Mouse (Mus musculus): ENCODE measurements at regions not wholly inside any gene's neighbourhood (a gene's known extent, or its start where the extent isn't known, plus 50 kb on each side); places are given as distances from the start of the nearest gene placed in this dataset.

- H3K27ac ChIP-seq (ENCODE audit: low read depth, low read length): no peak overlapping the region
- no peak overlapping the region for H3K9ac ChIP-seq (replicated peaks; ENCODE audit: low read depth, low read length)
- no peak overlapping the region for H3K4me3 ChIP-seq (ENCODE audit: low read depth, low read length)
- no peak overlapping the region for H3K4me2 ChIP-seq (ENCODE audit: low read depth, low read length)
- no peaks in the 10 kb centered on the region for H3K36me3 ChIP-seq (ENCODE audit: control insufficient read depth, insufficient read depth, low read length)
- no peaks in the 10 kb centered on the region for H3K27me3 ChIP-seq (ENCODE audit: control insufficient read depth, insufficient read depth, low read length)
- no peaks in the 10 kb centered on the region for H3K4me1 ChIP-seq (ENCODE audit: control insufficient read depth, insufficient read depth, low read length)
- 78% methylated on average over 2 of the region's 2 CpGs for WGBS
- no peaks in the 10 kb centered on the region for H3K9me3 ChIP-seq (ENCODE audit: control insufficient read depth, low read length)
- no peak for ATAC-seq (ENCODE audit: low read depth)
Observed at GRCm38 (mm10) chr8:30982814-30983213, 2445.7 kb upstream of the 5930422O12Rik start.

GRCm38 (mm10) chr8:30988051-30988450, 2440.5 kb upstream of the 5930422O12Rik start:
- Histone ChIP-seq H3K27ac (ENCODE audit: low read depth, low read length) (no peak overlapping the region), H3K36me3 (ENCODE audit: control insufficient read depth, insufficient read depth, low read length) (no peaks in the 10 kb centered on the region), H3K9ac (replicated peaks; ENCODE audit: low read depth, low read length) (no peak overlapping the region), H3K4me2 (ENCODE audit: low read depth, low read length) (no peak overlapping the region), H3K9me3 (ENCODE audit: control insufficient read depth, low read length) (no peaks in the 10 kb centered on the region), H3K27me3 (ENCODE audit: control insufficient read depth, insufficient read depth, low read length) (no peaks in the 10 kb centered on the region), H3K4me3 (ENCODE audit: low read depth, low read length) (no peak overlapping the region), H3K4me1 (ENCODE audit: control insufficient read depth, insufficient read depth, low read length) (no peaks in the 10 kb centered on the region)
- 80% methylated on average over 5 of the region's 5 CpGs for WGBS
- no peak for ATAC-seq (ENCODE audit: low read depth)

DNA sequence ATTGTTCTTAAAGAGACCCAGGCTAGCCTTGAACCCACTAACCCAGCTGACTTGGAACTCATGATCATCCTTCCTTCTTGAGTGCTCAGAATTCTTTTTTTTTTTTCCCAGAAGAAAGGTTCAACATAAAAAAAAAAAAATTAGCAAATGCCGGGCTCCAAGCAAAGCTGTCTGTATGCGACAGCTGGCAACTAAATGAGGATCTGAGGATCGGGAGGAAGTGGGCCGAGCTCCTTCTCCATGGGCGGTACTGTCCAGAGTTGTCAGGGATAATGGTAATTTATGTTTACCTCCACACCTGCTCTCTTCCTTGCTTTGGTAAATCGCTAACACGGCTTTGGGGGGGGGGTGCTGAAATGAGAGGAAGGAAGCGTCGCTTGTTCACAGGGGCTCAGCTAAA, 2429.9 kb upstream of the 5930422O12Rik start:
- Histone ChIP-seq H3K9ac (replicated peaks; ENCODE audit: low read depth, low read length) (no peak overlapping the region), H3K4me2 (ENCODE audit: low read depth, low read length) (no peak overlapping the region), H3K4me3 (ENCODE audit: low read depth, low read length) (no peak overlapping the region), H3K27me3 (ENCODE audit: control insufficient read depth, insufficient read depth, low read length) (no peaks in the 10 kb centered on the region), H3K4me1 (ENCODE audit: control insufficient read depth, insufficient read depth, low read length) (no peaks in the 10 kb centered on the region), H3K9me3 (ENCODE audit: control insufficient read depth, low read length) (no peaks in the 10 kb centered on the region), H3K36me3 (ENCODE audit: control insufficient read depth, insufficient read depth, low read length) (no peaks in the 10 kb centered on the region), H3K27ac (ENCODE audit: low read depth, low read length) (no peak overlapping the region)
- 52% methylated on average over 9 of the region's 9 CpGs for WGBS
- ATAC-seq (ENCODE audit: low read depth): no peak

GRCm38 (mm10) chr8:31000120-31000519, 2428.4 kb upstream of the 5930422O12Rik start:
- Histone ChIP-seq H3K27me3 (ENCODE audit: control insufficient read depth, insufficient read depth, low read length) (no peaks in the 10 kb centered on the region), H3K4me1 (ENCODE audit: control insufficient read depth, insufficient read depth, low read length) (no peaks in the 10 kb centered on the region), H3K4me3 (ENCODE audit: low read depth, low read length) (no peak overlapping the region), H3K27ac (ENCODE audit: low read depth, low read length) (no peak overlapping the region), H3K4me2 (ENCODE audit: low read depth, low read length) (no peak overlapping the region), H3K9me3 (ENCODE audit: control insufficient read depth, low read length) (no peaks in the 10 kb centered on the region), H3K36me3 (ENCODE audit: control insufficient read depth, insufficient read depth, low read length) (no peaks in the 10 kb centered on the region), H3K9ac (replicated peaks; ENCODE audit: low read depth, low read length) (no peak overlapping the region)
- no peak for ATAC-seq (ENCODE audit: low read depth)
- WGBS: 88% methylated on average over 6 of the region's 6 CpGs

- no peaks in the 10 kb centered on the region for H3K36me3 ChIP-seq (ENCODE audit: control insufficient read depth, insufficient read depth, low read length)
- WGBS: 40% methylated on average over 5 of the region's 5 CpGs
- no peak overlapping the region for H3K27ac ChIP-seq (ENCODE audit: low read depth, low read length)
- H3K4me3 ChIP-seq (ENCODE audit: low read depth, low read length): no peak overlapping the region
- H3K4me2 ChIP-seq (ENCODE audit: low read depth, low read length): no peak overlapping the region
- no peak for ATAC-seq (ENCODE audit: low read depth)
- no peaks in the 10 kb centered on the region for H3K4me1 ChIP-seq (ENCODE audit: control insufficient read depth, insufficient read depth, low read length)
- no peaks in the 10 kb centered on the region for H3K9me3 ChIP-seq (ENCODE audit: control insufficient read depth, low read length)
- H3K27me3 ChIP-seq (ENCODE audit: control insufficient read depth, insufficient read depth, low read length): no peaks in the 10 kb centered on the region
- no peak overlapping the region for H3K9ac ChIP-seq (replicated peaks; ENCODE audit: low read depth, low read length)
Observed at GRCm38 (mm10) chr8:31001980-31002730, 2426.4 kb upstream of the 5930422O12Rik start.

GRCm38 (mm10) chr8:31008309-31008708, 2420.2 kb upstream of the 5930422O12Rik start:
- no peak overlapping the region for H3K9ac ChIP-seq (replicated peaks; ENCODE audit: low read depth, low read length)
- 64% methylated on average over 8 of the region's 8 CpGs for WGBS
- H3K36me3 ChIP-seq (ENCODE audit: control insufficient read depth, insufficient read depth, low read length): no peaks in the 10 kb centered on the region
- no peak overlapping the region for H3K27ac ChIP-seq (ENCODE audit: low read depth, low read length)
- no peaks in the 10 kb centered on the region for H3K9me3 ChIP-seq (ENCODE audit: control insufficient read depth, low read length)
- no peak for ATAC-seq (ENCODE audit: low read depth)
- H3K27me3 ChIP-seq (ENCODE audit: control insufficient read depth, insufficient read depth, low read length): no peaks in the 10 kb centered on the region
- no peaks in the 10 kb centered on the region for H3K4me1 ChIP-seq (ENCODE audit: control insufficient read depth, insufficient read depth, low read length)
- H3K4me3 ChIP-seq (ENCODE audit: low read depth, low read length): no peak overlapping the region
- H3K4me2 ChIP-seq (ENCODE audit: low read depth, low read length): no peak overlapping the region

DNA sequence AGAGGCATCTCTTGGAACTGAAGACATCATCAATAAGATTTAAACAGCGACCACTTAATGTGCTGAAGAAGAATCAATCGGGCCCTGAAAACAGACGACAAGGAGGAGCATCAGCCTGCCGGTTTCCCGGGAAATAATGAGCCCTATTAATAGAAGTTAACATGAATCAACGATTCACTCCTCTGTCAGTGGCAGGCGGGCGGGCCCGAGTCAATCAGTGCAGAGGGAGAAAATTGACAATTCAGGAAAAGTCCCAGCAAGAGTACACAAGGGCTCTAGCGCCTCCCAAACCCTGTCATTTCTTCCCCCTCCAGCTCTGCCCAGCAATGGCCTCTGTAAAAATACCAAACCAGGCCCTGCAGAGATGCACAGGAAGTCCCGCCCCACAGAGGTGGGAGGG, 2416.4 kb upstream of the 5930422O12Rik start:
- Histone ChIP-seq H3K36me3 (ENCODE audit: control insufficient read depth, insufficient read depth, low read length) (no peaks in the 10 kb centered on the region), H3K9ac (replicated peaks; ENCODE audit: low read depth, low read length) (no peak overlapping the region), H3K4me2 (ENCODE audit: low read depth, low read length) (no peak overlapping the region; the same call in 1 of the 2 replicates), H3K27ac (ENCODE audit: low read depth, low read length) (no peak overlapping the region), H3K4me3 (ENCODE audit: low read depth, low read length) (no peak overlapping the region), H3K9me3 (ENCODE audit: control insufficient read depth, low read length) (no peaks in the 10 kb centered on the region), H3K27me3 (ENCODE audit: control insufficient read depth, insufficient read depth, low read length) (no peaks in the 10 kb centered on the region), H3K4me1 (ENCODE audit: control insufficient read depth, insufficient read depth, low read length) (no peaks in the 10 kb centered on the region)
- ATAC-seq (ENCODE audit: low read depth): no peak
- WGBS: 49% methylated on average over 11 of the region's 11 CpGs

- ATAC-seq (ENCODE audit: low read depth): peak; percentile 94
- Histone ChIP-seq H3K27ac (ENCODE audit: low read depth, low read length) (peak overlapping the region; percentile 55; the same call in 1 of the 2 replicates), H3K36me3 (ENCODE audit: control insufficient read depth, insufficient read depth, low read length) (no peaks in the 10 kb centered on the region), H3K27me3 (ENCODE audit: control insufficient read depth, insufficient read depth, low read length) (no peaks in the 10 kb centered on the region), H3K4me3 (ENCODE audit: low read depth, low read length) (peak overlapping the region; percentile 23), H3K4me2 (ENCODE audit: low read depth, low read length) (peak overlapping the region; percentile 54), H3K9ac (replicated peaks; ENCODE audit: low read depth, low read length) (peak overlapping the region; percentile 46), H3K4me1 (ENCODE audit: control insufficient read depth, insufficient read depth, low read length) (peaks cover 5% of the 10 kb centered on the region; the same call in 1 of the 2 replicates), H3K9me3 (ENCODE audit: control insufficient read depth, low read length) (no peaks in the 10 kb centered on the region)
- WGBS: 6% methylated on average over 23 of the region's 24 CpGs
Observed at GRCm38 (mm10) chr8:31031721-31032591, 2396.6 kb upstream of the 5930422O12Rik start.

GRCm38 (mm10) chr8:31033281-31033680, 2395.2 kb upstream of the 5930422O12Rik start:
- peak; percentile 47; the same call in 1 of the 2 replicates for ATAC-seq (ENCODE audit: low read depth)
- H3K27ac ChIP-seq (ENCODE audit: low read depth, low read length): peak overlapping the region; percentile 40; the same call in 1 of the 2 replicates
- H3K4me3 ChIP-seq (ENCODE audit: low read depth, low read length): peak overlapping the region; percentile 21
- 2% methylated on average over 13 of the region's 13 CpGs for WGBS
- peak overlapping the region; percentile 42 for H3K4me2 ChIP-seq (ENCODE audit: low read depth, low read length)
- H3K27me3 ChIP-seq (ENCODE audit: control insufficient read depth, insufficient read depth, low read length): no peaks in the 10 kb centered on the region
- H3K9ac ChIP-seq (replicated peaks; ENCODE audit: low read depth, low read length): no peak overlapping the region; the same call in 1 of the 2 replicates
- no peaks in the 10 kb centered on the region for H3K36me3 ChIP-seq (ENCODE audit: control insufficient read depth, insufficient read depth, low read length)
- no peaks in the 10 kb centered on the region for H3K9me3 ChIP-seq (ENCODE audit: control insufficient read depth, low read length)
- peaks cover 5% of the 10 kb centered on the region; the same call in 1 of the 2 replicates for H3K4me1 ChIP-seq (ENCODE audit: control insufficient read depth, insufficient read depth, low read length)

Data from neural tube, embryonic 14.5 days (tissue).